Mouse (Mus musculus): ENCODE results near the gene Gnptg.
"Not testable (repeated sequence)": the region's sequence is repeated elsewhere in the genome, so short reads cannot be mapped to it uniquely, and the experiment has no call there.

Gnptg gene

GRCm38 (mm10) chr17:25243131-25243780 lies 3.3 kb upstream of the Gnptg start:
- DNase-seq (ENCODE audit: low spot score in 2 of 2) = no peak

- no peak for DNase-seq (ENCODE audit: low spot score in 2 of 2)
Observed at GRCm38 (mm10) chr17:25235635-25236034, 4.3 kb downstream of the Gnptg start.

- DNase-seq (ENCODE audit: low spot score in 2 of 2) = not testable (repeated sequence)
Observed at GRCm38 (mm10) chr17:25231621-25232020, 8.3 kb downstream of the Gnptg start.

GRCm38 (mm10) chr17:25230700-25231099 lies 9.2 kb downstream of the Gnptg start:
- DNase-seq (ENCODE audit: low spot score in 2 of 2) = no peak

- not testable (repeated sequence) for DNase-seq (ENCODE audit: low spot score in 2 of 2)
Observed at GRCm38 (mm10) chr17:25230014-25230655, 9.8 kb downstream of the Gnptg start.

GRCm38 (mm10) chr17:25227991-25228390 lies 11.9 kb downstream of the Gnptg start:
- no peak for DNase-seq (ENCODE audit: low spot score in 2 of 2)

GRCm38 (mm10) chr17:25225659-25226058 lies 14.3 kb downstream of the Gnptg start:
- DNase-seq (ENCODE audit: low spot score in 2 of 2) = no peak

- DNase-seq (ENCODE audit: low spot score in 2 of 2) = no peak
Observed at GRCm38 (mm10) chr17:25224586-25225222, 15.2 kb downstream of the Gnptg start.

- no peak for DNase-seq (ENCODE audit: low spot score in 2 of 2)
Observed at GRCm38 (mm10) chr17:25222951-25223601, 16.8 kb downstream of the Gnptg start.

GRCm38 (mm10) chr17:25222504-25222940 lies 17.4 kb downstream of the Gnptg start:
- peak in 1 of 2 experiments; percentile 37 for DNase-seq (ENCODE audit: low spot score in 2 of 2)

GRCm38 (mm10) chr17:25221821-25222503 lies 18.0 kb downstream of the Gnptg start:
- DNase-seq (ENCODE audit: low spot score in 2 of 2) = peak; percentile 47 to 55

GRCm38 (mm10) chr17:25220746-25221145 lies 19.2 kb downstream of the Gnptg start:
- no peak for DNase-seq (ENCODE audit: low spot score in 2 of 2)

GRCm38 (mm10) chr17:25219492-25220295 lies 20.2 kb downstream of the Gnptg start:
- no peak for DNase-seq (ENCODE audit: low spot score in 2 of 2)

- no peak for DNase-seq (ENCODE audit: low spot score in 2 of 2)
Observed at GRCm38 (mm10) chr17:25218967-25219366, 21.0 kb downstream of the Gnptg start.

GRCm38 (mm10) chr17:25215431-25215830 lies 24.5 kb downstream of the Gnptg start:
- DNase-seq (ENCODE audit: low spot score in 2 of 2) = no peak

GRCm38 (mm10) chr17:25211705-25212104 lies 28.2 kb downstream of the Gnptg start:
- no peak for DNase-seq (ENCODE audit: low spot score in 2 of 2)

- DNase-seq (ENCODE audit: low spot score in 2 of 2) = no peak
Observed at GRCm38 (mm10) chr17:25210680-25211466, 29.1 kb downstream of the Gnptg start.

GRCm38 (mm10) chr17:25210006-25210405 lies 29.9 kb downstream of the Gnptg start:
- no peak for DNase-seq (ENCODE audit: low spot score in 2 of 2)

- no peak for DNase-seq (ENCODE audit: low spot score in 2 of 2)
Observed at GRCm38 (mm10) chr17:25202401-25202800, 37.5 kb downstream of the Gnptg start.

- no peak for DNase-seq (ENCODE audit: low spot score in 2 of 2)
Observed at GRCm38 (mm10) chr17:25189091-25189490, 50.8 kb downstream of the Gnptg start.
